Mouse (Mus musculus) MEL (cell line): ENCODE measurements around the gene Zc3hc1. TPM values are rescaled to one million over a fixed set of nuclear protein-coding genes. Genes with fewer than 3 reads are reported as not detected.
A peak's percentile ranks its signal among the peaks of the same experiment; 100 is the strongest.

ENCODE experiments used
- DNase-seq: peaks from one replicate; pipeline ENCODE4 v3.0.0; 2011; ENCODE audit warnings: low read depth, low spot score
- H3K27ac ChIP-seq: 2 replicates; pipeline ENCODE4 v1.5.1; 2012; ENCODE audit warnings: low read depth, mild to moderate bottlenecking, control low read depth, low read length, moderate library complexity; ENCODE audit not compliant: control insufficient read depth
- H3K27me3 ChIP-seq, 2 experiments: fragments of 150-350 bp in 1 of 2; sonication (generic) in 1 of 2; 2 replicates each; pipeline ENCODE4 v1.6.1; 2012; ENCODE audit warnings: low read length in 2 of 2, mild to moderate bottlenecking in 2 of 2, improper control_type of control experiment in 1 of 2, moderate library complexity in 1 of 2; ENCODE audit not compliant: insufficient read depth in 2 of 2, control insufficient read depth in 1 of 2
- H3K36me3 ChIP-seq, 2 experiments: 2 replicates each; pipeline ENCODE4 v1.6.1; 2012 to 2014; ENCODE audit warnings: low read length in 2 of 2, improper control_type of control experiment in 1 of 2, inconsistent platforms in 1 of 2, mild to moderate bottlenecking in 1 of 2; ENCODE audit not compliant: insufficient read depth in 2 of 2, control insufficient read depth in 1 of 2
- H3K4me1 ChIP-seq, 2 experiments: fragments of 150-350 bp in 1 of 2; sonication (generic) in 1 of 2; 2 replicates each; pipeline ENCODE4 v1.6.1; 2012; ENCODE audit warnings: low read length in 2 of 2, improper control_type of control experiment in 1 of 2, mild to moderate bottlenecking in 1 of 2; ENCODE audit not compliant: insufficient read depth in 2 of 2, control insufficient read depth in 1 of 2
- H3K4me3 ChIP-seq, 2 experiments: fragments of 150-350 bp in 1 of 2; sonication (generic) in 1 of 2; 2 replicates each; pipeline ENCODE4 v1.5.1; 2012; ENCODE audit warnings: low read depth in 2 of 2, low read length in 2 of 2, mild to moderate bottlenecking in 2 of 2, moderate library complexity in 2 of 2, control low read depth in 1 of 2, improper control_type of control experiment in 1 of 2; ENCODE audit not compliant: control insufficient read depth in 1 of 2, insufficient read depth in 1 of 2
- H3K79me2 ChIP-seq: 2 replicates; pipeline ENCODE4 v1.6.1; 2012; ENCODE audit warnings: mild to moderate bottlenecking, low read length, moderate library complexity; ENCODE audit not compliant: control insufficient read depth, poor library complexity, insufficient read depth
- H3K9ac ChIP-seq: 2 replicates; pipeline ENCODE4 v1.6.1; 2012; ENCODE audit warnings: low read depth, mild to moderate bottlenecking, control low read depth, low read length, moderate library complexity; ENCODE audit not compliant: control insufficient read depth, poor library complexity, severe bottlenecking
- H3K9me3 ChIP-seq: fragments of 150-350 bp; sonication (generic); replicated peaks from 2 replicates; pipeline ENCODE4 v1.6.1; 2012; ENCODE audit warnings: mild to moderate bottlenecking, low read length, improper control_type of control experiment, moderate library complexity; ENCODE audit not compliant: insufficient read depth
- CHD2 ChIP-seq: IDR thresholded peaks from 2 replicates; pipeline ENCODE4 v1.6.1; 2011; ENCODE audit warnings: low read length, improper control_type of control experiment
- E2F4 ChIP-seq: IDR thresholded peaks from 2 replicates; pipeline ENCODE4 v1.6.1; 2011; ENCODE audit warnings: low read depth, low read length, improper control_type of control experiment, borderline replicate concordance
- EP300 ChIP-seq, 2 experiments: IDR thresholded peaks; 2 replicates each; pipeline ENCODE4 v1.6.1; 2011; ENCODE audit warnings: improper control_type of control experiment in 2 of 2, low read length in 2 of 2, low read depth in 1 of 2, mild to moderate bottlenecking in 1 of 2
- HCFC1 ChIP-seq: IDR thresholded peaks from 2 replicates; pipeline ENCODE4 v1.6.1; 2012; ENCODE audit warnings: low read depth, mild to moderate bottlenecking, inconsistent platforms, low read length, improper control_type of control experiment, moderate library complexity
- JUND ChIP-seq: IDR thresholded peaks from 2 replicates; pipeline ENCODE4 v1.6.1; 2011; ENCODE audit warnings: low read depth, mild to moderate bottlenecking, improper control_type of control experiment, low read length
- KAT2A ChIP-seq: conservative IDR thresholded peaks from 2 replicates; pipeline ENCODE4 v1.6.1; 2012; ENCODE audit warnings: low read depth, low read length, improper control_type of control experiment, inconsistent platforms
- MAX ChIP-seq: IDR thresholded peaks from 2 replicates; pipeline ENCODE4 v1.6.1; 2011; ENCODE audit warnings: low read length, improper control_type of control experiment
- MAZ ChIP-seq: IDR thresholded peaks from 2 replicates; pipeline ENCODE4 v1.6.1; 2012; ENCODE audit warnings: low read depth, mild to moderate bottlenecking, inconsistent platforms, low read length, improper control_type of control experiment
- MEF2A ChIP-seq: IDR thresholded peaks from 2 replicates; pipeline ENCODE4 v1.6.1; 2014; ENCODE audit warnings: low read depth, mild to moderate bottlenecking, inconsistent platforms, low read length, improper control_type of control experiment; ENCODE audit not compliant: poor library complexity, insufficient replicate concordance, severe bottlenecking; ENCODE audit errors: extremely low read depth
- MXI1 ChIP-seq: IDR thresholded peaks from 2 replicates; pipeline ENCODE4 v1.6.1; 2011; ENCODE audit warnings: mild to moderate bottlenecking, low read depth, low read length, improper control_type of control experiment
- MYC ChIP-seq: IDR thresholded peaks from 2 replicates; pipeline ENCODE4 v1.6.1; 2011; ENCODE audit warnings: low read depth, mild to moderate bottlenecking, low read length, improper control_type of control experiment, moderate library complexity
- NRF1 ChIP-seq: IDR thresholded peaks from 2 replicates; pipeline ENCODE4 v1.6.1; 2014; ENCODE audit warnings: low read depth, mild to moderate bottlenecking, inconsistent platforms, low read length, improper control_type of control experiment, moderate library complexity; ENCODE audit not compliant: poor library complexity, insufficient read depth, severe bottlenecking
- POLR2AphosphoS5 ChIP-seq: IDR thresholded peaks from 2 replicates; pipeline ENCODE4 v1.6.1; 2012; ENCODE audit warnings: low read depth, borderline replicate concordance, mild to moderate bottlenecking, inconsistent platforms, low read length, moderate library complexity, mixed read lengths
- RCOR1 ChIP-seq: IDR thresholded peaks from 2 replicates; pipeline ENCODE4 v1.6.1; 2012; ENCODE audit warnings: low read depth, mild to moderate bottlenecking, inconsistent platforms, low read length, improper control_type of control experiment
- SIN3A ChIP-seq: IDR thresholded peaks from 2 replicates; pipeline ENCODE4 v1.6.1; 2012; ENCODE audit warnings: low read length, improper control_type of control experiment, inconsistent platforms
- SMC3 ChIP-seq: IDR thresholded peaks from 2 replicates; pipeline ENCODE4 v1.6.1; 2011; ENCODE audit warnings: low read depth, low read length, improper control_type of control experiment
- USF2 ChIP-seq, 2 experiments: IDR thresholded peaks; 2 replicates each; pipeline ENCODE4 v1.6.1; 2011 to 2012; ENCODE audit warnings: improper control_type of control experiment in 2 of 2, low read length in 2 of 2, borderline replicate concordance in 1 of 2, inconsistent platforms in 1 of 2, low read depth in 1 of 2, mild to moderate bottlenecking in 1 of 2; ENCODE audit not compliant: insufficient read depth in 1 of 2
- ZC3H11A ChIP-seq: IDR thresholded peaks from 2 replicates; pipeline ENCODE4 v1.6.1; 2012; ENCODE audit warnings: low read depth, mild to moderate bottlenecking, inconsistent platforms, low read length, improper control_type of control experiment
- ZKSCAN1 ChIP-seq: IDR thresholded peaks from 2 replicates; pipeline ENCODE4 v1.6.1; 2012; ENCODE audit warnings: low read depth, mild to moderate bottlenecking, inconsistent platforms, low read length, improper control_type of control experiment, moderate library complexity
- ZMIZ1 ChIP-seq: IDR thresholded peaks from 2 replicates; pipeline ENCODE4 v1.6.1; 2012; ENCODE audit warnings: low read depth, mild to moderate bottlenecking, inconsistent platforms, low read length, improper control_type of control experiment, moderate library complexity
- polyA plus RNA-seq, 2 experiments: library from polyadenylated mRNA; stranded (reverse) in 1 of 2; unstranded in 1 of 2; fragments of >175 nt in 1 of 2; fragments of >200 nt in 1 of 2; gene quantifications; 2 replicates each; pipeline versions ENCODE4 v1.2.1 to v1.2.4; 2012; ENCODE audit warnings: low replicate concordance in 2 of 2, low read depth in 1 of 2; ENCODE audit not compliant: insufficient read length in 2 of 2, insufficient read depth in 1 of 2, missing spikeins in 1 of 2
- total RNA-seq: library from RNA; depleted of rRNA; stranded (reverse); fragments of 300-350 nt; gene quantifications from 2 replicates; pipeline ENCODE4 v1.2.3, GENCODE M21; 2012

Gene Zc3hc1
- total and polyA plus RNA-seq, 3 experiments: 59.8 to 87.7 TPM; not detected in 1

GRCm38 (mm10) chr6:30374731-30375510 is 15.9 kb downstream of the Zc3hc1 start:
- no peaks in the 10 kb centered on the region for H3K27me3 ChIP-seq
- no peaks in the 10 kb centered on the region for H3K4me1 ChIP-seq
- H3K9ac ChIP-seq: no peak overlapping the region
- H3K36me3 ChIP-seq: peaks cover 4 to 17% of the 10 kb centered on the region in 2 experiments
- no peaks in the 10 kb centered on the region for H3K9me3 ChIP-seq
- H3K4me3 ChIP-seq: no peak overlapping the region
- H3K27ac ChIP-seq: no peak overlapping the region
- no peaks in the 10 kb centered on the region for H3K79me2 ChIP-seq
- TF ChIP-seq EP300 (IDR thresholded peaks at IDR 0.05; ENCODE audit: low read depth in 1 of 2, low read length in 2 of 2) (no peak), RCOR1 (no peak), HCFC1 (no peak), ZKSCAN1 (no peak), SIN3A (no peak), NRF1 (no peak), MXI1 (no peak), POLR2AphosphoS5 (no peak), MEF2A (no peak), ZMIZ1 (no peak), SMC3 (no peak), KAT2A (no peak), MAZ (no peak), JUND (no peak), CHD2 (no peak), MYC (no peak), ZC3H11A (no peak), E2F4 (no peak)
- TF ChIP-seq, all 39 proteins: peak for 0
- peak; percentile 30 for DNase-seq

DNA sequence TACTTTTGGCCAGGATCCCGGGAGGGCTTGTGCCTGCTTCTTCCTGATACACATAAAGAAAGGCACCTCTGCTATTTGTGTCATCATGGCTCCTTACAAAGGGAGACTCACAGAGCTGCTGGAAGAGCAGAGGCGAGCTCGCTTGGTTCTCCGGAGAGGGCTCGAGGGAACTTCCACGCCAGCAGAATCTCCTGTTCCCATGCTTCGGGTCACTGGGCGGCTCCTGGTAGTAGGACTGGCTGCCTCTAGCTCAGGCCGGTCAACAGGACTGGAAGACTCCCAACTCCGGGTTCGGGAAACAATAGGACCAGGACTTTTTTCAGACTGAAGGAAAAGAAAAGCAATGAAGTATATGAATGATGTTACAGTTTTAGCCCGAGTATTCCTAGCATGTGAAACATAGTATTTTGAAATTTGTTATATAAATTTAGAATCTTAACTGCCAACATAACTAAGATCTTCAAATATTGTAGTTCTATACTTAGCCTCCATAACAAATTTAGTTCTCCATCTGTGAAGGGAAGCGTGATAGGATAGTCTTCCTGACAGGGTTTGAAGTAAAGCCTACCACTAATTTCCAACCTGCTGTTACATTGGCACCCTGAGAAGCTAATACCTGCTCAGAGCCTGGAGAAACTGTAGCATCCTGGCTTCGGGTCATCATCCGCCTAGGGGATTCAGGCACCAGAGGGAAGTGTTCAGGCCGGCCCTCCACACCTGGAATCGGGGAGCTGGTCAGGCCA is 18.0 kb downstream of the Zc3hc1 start:
- Histone ChIP-seq H3K27ac (no peak overlapping the region), H3K4me3 (no peak overlapping the region), H3K9ac (no peak overlapping the region), H3K36me3 (peaks cover 4 to 27% of the 10 kb centered on the region in 2 experiments), H3K79me2 (no peaks in the 10 kb centered on the region), H3K27me3 (no peaks in the 10 kb centered on the region), H3K9me3 (no peaks in the 10 kb centered on the region)
- DNase-seq: no peak
- no peak for TF ChIP-seq USF2 (IDR thresholded peaks at IDR 0.05; ENCODE audit: borderline replicate concordance in 1 of 2, insufficient read depth in 1 of 2, low read depth in 1 of 2, low read length in 2 of 2)
- TF ChIP-seq MAX: no peak
- TF ChIP-seq, all 39 proteins: peak for 0
- H3K4me1 ChIP-seq: no peaks in the 10 kb centered on the region
